Mouse (Mus musculus) right cerebral cortex, postnatal 10 days (tissue): ENCODE data around the gene Runx2.

Source experiments
- DNase-seq, 2 experiments: peaks; one replicate each; pipeline ENCODE4 v3.0.0; 2021; ENCODE audit warnings: low spot score in 2 of 2

Gene Runx2

DNA sequence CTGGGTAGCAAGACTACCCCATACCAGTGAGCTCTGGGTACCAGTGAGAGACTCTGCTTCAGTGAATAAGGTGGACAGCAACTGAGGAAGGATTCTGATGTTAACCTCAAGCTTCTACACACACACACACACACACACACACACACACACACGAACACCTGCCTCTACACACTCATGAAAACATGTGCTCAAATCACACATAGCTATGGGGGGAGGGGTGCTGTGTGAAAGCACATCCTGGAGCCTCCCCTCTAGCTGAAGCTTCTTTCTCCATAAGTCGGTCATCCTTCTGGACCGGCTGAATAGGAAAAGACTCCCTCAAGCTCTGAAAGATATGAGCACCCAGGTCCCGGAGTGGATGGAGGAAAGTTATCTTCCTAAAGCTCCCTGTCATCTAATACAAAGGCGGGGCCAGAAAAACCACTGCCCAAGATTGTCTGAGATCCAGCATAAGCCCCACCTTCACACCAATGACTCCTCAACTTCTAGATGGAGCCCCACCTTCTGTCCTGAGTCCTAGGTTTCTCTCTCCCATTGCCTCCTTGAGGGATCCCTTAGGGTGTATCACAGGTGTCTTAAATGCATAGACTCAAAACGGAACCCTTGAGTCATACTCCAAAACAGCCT is 152.4 kb downstream of the Runx2 start:
- DNase-seq, result no peak

DNA sequence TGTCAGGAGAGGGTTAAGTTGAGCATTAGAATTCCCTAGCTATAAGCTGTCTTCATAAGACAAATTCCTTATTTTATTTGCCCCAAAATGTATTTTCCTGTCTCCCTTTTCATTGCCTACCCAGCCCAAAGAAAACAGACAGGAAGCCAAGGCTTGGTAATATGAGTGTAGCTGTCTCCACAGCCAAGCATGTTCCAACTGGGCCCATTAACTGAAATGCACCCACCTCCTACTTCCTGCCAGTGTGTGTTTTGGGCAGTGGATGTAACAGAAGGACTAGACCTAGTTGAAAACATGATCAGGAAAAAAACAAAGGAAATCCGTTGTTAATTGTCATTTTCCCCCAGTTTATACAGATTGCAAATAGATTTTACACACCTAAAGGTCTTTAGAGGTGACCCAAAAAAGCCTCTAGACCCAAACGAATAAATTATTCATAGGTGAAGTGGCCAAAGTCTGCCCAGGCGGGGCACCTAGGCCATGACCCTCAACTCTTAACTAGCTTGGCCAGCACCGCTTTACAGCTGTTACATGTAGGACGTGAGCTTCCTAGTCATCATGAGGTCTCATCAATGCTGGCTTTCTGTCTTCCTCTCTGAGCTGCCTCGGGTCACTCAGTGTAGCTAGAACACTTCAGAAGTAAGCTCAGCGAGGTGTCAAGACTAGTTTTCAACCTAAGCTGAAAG is 154.3 kb downstream of the Runx2 start:
- no peak for DNase-seq

DNA sequence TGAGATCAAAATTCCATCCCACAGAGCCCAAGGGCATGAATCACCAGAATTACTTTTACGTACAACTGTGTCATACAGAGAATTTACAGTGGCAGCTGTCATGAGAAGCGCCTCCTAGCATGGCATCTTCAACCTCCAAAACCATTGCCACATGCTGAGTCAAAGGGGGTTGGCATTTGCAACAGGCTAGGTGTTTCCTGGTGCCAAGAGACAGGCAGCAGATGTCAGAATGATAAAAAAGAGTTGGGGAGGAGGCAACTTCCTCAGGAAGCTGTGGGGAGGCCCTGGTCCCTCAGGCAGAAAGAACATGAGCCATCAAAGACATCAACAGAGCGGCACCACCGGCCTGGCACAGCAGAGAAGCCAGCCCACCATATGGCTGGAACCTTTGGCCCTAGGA is 160.1 kb downstream of the Runx2 start:
- no peak for DNase-seq

DNA sequence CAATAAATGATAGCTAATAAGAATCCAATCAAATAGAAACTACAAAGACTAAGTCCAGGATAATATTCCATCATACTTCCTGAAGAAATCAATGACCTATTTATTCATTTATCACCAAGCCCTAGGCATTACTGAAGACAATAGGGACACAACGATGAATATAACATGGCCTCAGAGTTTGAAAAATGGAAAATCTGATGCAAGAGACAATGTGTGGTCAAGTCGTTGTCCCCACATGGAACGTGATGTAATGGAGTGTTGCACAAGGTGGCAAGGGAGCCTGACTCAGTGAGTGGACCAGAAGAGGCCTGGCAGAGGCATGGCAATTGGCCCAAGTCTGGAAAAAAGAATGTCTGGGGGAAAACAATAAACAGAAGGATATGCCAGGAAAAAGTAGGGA is 161.5 kb downstream of the Runx2 start:
- DNase-seq, result no peak

DNA sequence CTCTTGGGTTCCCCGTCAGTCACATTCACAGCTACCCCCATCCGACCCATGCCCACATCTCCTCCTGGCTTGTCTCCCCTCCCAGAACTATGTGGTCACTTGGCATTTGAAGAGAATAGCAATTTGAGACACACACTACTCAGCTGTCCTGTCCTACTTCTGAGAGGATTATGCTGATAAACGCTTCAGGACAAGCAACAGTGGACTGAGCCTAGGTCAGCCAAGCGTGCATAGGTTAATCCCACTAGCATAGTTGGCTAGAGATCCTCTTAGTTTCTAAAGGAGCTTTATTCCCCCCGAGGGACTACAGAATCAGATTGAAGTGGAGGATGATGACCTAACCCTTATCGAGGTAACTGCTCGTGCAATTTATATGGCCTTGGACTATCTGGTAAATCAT is 162.5 kb downstream of the Runx2 start:
- no peak for DNase-seq

DNA sequence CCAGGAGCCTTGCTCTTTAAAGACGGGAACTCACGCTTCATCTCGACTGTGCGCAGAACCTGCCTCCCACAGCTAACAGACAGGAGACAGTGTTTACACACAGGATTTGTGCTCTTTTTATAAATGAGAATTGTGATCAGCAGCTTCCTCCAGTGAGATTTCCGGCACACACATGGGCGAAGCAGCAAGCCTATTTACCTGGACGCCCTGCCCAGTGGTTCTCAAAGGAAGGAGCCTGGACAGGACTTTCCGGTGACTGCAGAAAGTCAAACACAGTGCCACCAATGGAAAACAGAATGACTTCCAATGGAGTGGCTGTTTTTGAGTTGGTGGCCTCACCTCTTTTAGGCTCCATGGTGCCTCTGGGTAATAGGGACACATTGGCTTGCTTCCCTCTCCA is 163.0 kb downstream of the Runx2 start:
- DNase-seq, result no peak

DNA sequence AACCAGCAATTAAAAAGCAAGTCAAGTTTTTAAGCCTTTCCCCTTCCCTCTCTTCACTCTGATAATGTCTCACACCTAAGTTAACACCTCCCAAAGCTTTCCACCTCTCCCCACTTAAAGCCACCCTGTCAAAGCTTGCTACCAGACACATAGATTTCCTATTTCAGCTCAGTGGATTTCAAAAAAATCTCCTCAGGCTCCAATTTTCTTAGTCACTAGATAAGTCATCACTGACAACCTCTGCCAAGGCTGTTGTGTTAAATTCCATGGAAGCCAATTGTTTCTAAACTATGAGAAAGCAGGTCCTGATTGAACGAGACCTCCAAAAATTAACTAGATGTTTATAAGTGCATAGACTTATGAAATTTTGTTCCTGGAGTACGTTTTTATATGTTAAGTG is 164.2 kb downstream of the Runx2 start:
- no peak for DNase-seq

DNA sequence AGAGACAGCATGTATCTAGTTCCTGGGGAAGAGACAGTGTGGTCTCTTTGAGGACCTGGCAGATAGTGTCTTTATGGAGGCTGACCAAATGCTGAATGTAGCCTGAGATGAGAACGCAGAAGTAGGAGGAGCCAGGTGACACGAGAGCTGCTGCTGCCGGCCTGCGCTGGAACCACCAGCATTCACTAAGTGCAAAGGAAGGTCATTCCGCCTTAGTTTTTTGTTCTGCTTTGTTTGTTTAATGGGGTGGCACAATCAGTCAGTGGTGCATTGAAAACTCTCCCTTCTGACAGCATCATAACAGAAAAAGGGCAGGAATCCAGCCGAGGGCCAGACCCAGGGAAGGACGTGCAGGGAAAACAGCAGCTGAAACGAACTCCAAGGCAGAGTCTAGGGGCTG is 165.5 kb downstream of the Runx2 start:
- no peak for DNase-seq

DNA sequence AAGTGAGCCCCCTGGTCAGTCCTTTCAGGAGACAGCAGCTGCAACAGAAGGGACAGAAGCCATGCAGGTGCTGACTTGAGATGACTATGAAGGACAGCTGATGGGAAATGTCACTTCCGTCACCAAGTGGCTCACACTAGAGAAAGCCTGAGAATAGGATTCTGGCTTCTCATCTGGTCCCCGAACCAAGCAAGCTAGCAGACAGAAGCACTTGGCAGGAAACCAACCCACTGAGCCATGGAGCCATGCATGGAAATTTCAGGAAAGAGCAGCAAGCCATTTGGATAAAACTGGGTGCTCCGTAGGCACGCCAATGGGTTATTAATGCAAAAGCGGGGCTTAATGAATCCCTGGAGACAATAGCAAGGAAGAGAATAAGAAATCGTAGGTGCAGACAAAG is 166.7 kb downstream of the Runx2 start:
- DNase-seq, result peak in 1 of 2 experiments; percentile 54

DNA sequence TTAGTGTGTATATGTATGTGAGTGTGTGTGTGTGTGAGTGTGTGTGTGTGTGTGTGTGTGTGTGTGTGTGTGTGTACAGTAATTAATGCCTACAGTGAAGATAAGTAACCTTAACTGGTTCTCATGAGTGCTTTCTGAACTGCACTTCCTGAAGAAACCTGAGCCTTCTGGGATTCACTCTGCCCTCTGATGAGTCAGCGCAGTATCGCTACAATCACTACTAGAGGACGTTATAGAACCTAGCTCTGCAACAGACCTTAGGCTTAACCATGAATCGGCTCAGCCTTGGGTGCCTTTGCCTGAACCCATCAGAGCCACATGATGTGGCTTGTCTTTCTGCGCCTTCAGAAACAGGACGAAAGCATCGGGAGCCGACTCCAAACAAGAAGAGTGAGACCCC is 169.5 kb downstream of the Runx2 start:
- no peak for DNase-seq

DNA sequence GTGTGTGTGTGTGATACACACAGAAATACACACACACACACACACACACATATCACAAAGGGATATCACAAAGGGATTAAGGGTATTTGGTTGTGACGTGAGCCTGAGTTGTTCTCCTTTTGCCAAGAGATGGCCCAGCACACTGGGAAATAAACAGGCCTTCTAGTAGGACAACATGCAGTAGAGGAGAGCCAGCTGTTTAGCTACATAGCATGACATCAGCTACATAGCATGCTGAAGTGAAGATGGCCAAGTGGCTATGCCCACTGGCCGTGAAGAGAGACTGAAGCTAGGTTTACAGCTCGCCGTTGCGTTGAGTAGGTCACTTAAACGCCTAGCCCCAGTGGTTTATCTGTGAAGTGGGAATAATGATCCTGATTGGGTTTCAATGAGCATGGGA is 171.3 kb downstream of the Runx2 start:
- no peak for DNase-seq

DNA sequence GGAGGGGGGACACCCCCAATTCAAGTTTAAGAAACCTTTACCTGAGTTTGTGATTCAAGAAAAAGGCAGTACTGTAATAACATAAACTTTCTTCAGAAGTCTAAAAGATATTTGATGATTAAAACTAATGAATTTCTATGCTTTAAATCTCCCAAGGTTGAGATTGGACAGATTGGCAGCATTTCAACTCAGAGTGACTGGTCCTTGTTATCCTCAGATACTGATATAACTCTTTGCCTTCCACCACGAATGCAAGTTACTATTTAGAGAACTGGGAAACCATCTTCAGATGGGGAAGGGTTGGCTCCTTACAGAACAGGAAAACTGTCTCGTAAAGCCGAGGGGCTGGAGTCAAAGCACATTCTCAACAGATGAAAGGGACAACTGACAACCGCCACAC is 172.5 kb downstream of the Runx2 start:
- no peak for DNase-seq

DNA sequence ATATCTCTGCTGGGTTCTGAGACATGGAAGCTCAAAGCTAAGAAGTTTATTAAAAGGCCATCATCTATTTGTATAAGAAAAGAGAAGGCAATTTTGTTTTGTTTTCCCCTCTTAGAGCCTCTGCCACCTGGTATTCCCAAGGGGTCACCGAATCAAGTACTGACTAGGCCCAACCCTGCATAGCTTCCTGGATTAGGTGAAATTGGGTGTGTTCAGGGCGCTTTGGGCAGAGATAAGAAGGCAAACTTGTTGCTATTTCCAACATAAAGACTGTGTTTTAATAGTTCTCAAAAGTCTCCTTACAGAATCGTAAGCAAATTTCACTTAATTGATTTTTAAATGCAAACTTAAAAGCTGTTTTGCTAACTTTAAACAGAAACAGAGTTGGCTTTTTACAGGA is 173.7 kb downstream of the Runx2 start:
- no peak for DNase-seq

DNA sequence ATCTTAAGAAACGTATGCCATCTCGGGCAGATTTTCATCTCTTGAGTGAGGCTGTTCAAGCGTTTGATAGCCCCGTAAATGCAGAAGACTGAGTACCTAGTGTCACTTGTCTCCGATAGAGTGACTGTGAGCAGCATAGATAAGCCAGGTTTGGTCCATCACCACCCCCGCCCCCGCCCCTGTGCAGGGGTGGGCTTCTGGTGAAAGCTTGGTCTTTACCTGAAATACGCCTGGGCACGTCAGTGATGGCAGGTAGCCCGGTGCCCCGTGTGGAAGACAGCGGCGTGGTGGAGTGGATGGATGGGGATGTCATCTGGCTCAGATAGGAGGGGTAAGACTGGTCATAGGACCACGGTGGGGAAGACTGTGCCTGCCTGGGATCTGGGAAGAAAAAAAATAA is 175.2 kb downstream of the Runx2 start:
- no peak for DNase-seq

DNA sequence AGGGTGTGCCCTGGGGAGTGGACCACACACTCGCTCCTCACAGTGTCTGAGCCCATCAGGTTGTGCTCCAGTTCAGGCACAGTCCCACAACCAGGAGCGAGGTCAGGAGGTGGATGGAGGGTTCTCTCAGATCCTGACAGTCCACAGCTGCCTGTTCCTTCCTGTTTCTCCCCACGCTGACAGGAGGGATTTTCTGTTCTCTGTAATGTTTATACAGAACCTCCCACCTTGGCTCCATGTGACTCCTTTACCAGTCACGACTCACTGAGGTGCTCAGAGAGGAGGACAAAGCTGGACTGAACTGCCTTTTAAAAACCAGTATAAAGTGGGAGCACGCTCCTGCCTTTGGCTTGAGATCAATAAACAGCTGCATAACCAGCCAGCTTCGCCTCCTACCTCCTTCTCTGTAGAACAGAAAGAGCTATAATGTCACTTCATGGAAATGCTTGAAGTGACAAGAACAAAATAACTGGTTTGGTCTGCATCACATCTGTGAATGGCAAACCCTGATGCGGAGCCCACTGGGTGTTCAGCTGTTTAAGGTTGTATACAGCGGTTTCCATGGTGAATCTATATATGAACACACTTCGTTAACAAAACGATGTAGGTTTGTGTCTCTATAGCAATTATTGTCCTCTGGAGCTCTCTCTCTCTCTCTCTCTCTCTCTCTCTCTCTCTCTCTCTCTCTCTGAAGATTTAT is 177.3 kb downstream of the Runx2 start:
- DNase-seq, result no peak

DNA sequence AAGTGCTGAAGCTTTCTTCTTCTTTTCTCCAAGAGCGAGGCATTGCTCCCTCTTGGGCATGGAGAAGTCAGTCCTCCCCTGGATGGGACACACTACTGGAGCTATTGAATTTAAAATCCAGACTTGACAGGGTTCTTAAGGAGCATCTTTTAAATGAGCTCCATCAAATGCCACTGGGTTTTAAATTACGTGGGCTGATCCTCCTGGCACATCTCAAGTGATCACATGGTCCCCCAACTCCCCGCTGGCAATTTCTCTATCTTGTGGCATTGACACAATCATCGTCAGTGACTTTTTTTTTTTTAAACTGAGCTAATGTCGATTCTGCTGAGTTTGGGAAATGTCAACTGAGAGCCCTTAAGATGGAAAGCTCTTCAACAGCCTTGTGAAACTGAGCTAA is 180.1 kb downstream of the Runx2 start:
- DNase-seq, result no peak

DNA sequence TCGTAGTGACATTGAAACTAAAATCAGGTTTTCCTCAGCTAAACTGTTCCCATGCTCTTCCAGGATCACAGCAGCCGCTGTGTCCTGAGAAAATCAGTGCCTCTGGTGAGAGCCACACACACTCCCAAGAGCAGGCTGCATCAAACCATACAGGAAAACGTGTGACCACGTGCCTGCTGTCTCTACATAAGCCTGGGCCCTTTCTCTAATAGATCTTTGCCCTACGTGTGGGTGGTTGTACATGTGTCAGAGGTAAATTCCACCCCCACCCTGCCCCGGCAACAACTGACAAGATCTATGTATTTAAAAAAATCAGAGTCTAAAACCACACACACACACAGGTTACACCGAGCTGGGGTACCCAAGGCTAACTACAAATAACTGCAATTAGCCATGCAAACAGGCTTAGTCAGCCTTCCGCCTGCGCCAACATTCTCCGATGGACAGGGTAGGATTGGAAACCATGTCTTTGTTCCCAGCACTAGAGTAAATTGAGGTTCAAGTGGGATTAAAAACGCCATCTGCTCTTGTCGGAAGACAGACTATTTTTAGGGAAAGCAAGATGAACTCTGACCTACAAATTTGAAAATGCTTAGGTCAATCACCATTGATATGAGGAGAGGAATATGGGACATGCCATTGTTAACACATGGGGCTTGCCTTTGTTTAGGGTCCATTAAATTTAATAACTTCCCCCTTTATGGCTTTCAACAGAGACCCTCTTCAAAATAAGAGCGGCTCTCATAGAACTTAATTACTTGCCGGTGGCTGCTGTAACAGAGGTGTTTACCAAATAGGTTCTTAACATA is 180.8 kb downstream of the Runx2 start:
- DNase-seq, result no peak

DNA sequence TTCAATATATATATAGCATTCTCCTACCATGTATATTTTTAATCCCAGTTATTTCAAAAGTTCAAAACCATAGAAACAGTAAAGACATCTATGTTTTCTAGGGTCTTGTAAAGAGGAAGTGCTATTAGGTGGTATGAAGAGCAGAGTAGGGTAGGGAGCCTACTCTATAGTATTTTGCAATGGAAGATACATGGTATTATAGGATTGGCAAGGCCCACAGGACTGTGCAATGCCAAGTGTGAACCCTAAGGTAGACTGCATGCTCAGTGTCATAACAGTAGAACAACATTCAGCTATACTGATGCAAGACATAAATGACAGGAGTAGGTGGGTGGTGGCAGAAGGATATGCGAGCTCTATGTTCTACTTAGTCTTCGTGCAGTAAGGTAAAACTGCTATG is 181.7 kb downstream of the Runx2 start:
- no peak for DNase-seq

DNA sequence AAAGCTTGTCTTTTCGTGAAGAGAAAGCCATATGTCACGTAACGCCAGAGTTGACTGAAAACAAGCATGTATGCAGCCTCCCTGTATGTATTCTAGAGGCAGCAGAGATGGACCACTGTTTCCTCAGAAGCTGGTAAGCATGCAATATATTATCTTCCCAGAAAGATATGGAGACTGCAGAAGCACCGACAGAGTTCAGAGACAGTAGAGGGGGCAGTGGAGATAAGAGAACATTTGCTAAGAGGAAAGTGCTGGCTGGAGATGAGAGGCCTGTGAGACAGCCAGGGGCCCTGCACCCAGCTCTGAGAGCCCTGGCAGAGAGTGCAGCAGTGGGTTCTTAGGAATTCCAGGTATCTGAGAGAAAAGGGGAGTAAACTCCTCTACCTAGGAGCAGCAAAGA is 182.3 kb downstream of the Runx2 start:
- DNase-seq, result no peak

DNA sequence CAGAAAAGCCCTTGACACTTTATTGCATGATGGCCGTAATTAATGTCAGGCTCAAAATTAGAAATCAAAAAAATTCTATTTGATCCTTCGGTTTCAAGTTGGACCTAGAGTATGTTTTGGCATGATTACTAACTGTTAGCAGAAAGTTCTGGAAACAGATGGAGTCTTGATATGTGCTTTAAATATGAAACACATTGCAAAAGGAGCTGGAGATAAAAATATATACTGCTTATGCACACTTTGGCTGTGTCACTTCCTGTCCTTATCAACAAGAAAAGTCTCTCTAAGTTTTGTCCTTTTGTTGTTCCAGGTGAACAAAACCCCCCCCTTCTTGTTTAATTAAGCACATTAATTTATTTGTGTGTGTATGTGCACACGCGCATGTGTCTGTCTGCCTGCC is 183.0 kb downstream of the Runx2 start:
- no peak for DNase-seq

DNA sequence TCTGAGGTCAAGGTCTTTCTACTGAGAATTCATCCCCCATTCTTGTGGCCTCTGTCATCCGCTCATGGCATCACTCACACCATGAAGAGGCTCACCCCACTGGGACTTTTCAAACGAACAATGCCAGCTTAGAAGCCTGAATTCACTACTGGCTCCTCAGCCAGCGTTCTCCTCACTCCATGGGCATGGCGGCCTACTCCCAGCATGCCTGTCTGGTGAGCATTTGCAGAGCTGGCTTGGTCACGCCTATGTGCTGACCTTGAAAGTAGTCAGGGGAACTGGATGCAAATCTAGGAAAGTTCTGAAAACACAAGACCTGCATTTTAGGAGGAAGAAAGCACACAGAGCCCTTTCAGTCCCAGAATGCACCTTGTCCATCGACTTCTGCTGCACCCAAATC is 187.3 kb downstream of the Runx2 start:
- no peak for DNase-seq

DNA sequence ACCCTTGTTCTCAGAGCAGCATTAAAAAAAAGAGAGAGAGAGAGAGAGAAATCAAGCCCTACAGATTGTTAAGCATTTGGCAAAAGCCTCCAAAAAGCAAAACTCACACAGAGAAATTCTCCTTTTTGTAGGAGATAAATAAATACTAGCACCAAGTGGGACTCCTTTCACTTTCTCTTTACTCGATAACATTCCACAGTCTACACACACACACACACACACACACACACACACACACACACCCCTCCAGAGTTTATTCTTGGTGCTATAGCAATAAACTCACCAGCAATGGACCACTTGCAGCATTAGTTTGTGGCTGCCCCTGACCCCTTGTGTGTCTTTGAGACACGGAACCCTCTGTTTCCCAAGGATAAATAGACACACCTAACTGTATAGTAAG is 190.9 kb downstream of the Runx2 start:
- DNase-seq, result no peak

DNA sequence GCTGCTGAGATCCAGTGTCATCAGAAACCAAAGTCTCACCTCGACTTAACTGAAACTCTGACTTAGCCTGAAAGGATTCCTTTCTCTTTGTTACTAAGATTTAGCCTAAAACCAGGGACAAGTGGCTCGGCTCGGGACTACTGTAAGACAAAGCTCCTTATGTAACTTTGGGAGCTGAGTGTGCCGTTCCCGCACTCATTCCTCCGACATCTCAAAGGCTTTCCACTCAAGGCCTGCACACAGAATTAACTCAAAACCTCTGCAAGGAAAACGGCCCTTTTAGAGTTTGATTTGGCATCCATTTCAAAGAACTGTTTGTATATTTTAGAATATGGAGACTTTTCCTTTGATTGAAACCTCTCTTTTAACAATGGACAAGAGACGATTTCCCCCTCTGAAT is 191.3 kb downstream of the Runx2 start:
- DNase-seq, result no peak
